Comparison of ENCODE assay signal across 10 mouse cellular contexts in the genomic region with DNA sequence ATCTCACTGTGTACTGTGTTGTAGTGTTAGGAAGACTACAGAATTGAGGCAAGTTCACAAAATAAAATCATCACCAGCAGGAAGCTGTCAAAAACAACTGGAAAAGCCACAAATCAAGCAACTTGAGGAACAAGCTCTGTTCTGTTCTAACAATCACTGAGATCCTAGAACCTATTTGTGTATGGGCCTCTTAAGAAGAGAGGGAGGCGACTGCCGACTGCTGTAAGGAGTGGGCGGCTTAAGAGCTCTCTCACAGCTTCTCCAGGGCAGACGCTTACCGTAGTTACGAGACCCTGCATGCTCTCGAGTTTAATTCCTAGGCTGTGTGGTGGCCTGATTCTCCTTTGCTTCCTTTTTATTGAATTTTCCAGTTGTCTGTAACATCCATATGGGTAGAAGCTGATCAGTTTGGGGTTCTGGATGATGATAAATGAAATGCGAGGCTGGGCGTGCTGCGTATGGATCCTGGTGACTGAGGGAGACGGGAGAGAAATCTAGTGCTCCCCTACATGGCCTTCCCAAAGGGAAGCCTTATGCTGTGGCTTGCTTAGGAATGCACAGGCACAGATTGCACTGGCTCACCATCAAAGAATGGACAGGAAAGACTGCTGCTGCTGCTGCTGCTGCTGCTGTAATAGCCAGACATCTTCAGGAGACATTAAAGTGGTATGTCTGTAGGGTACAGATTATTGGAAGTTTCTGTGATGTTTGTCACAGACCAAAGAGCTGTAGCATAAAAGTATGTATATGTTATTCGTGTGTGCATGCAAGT.
A peak's percentile ranks its signal among the peaks of the same experiment; 100 is the strongest.
DNase-seq lines count a peak whose midpoint lies in the region; ATAC-seq and TF ChIP-seq lines count a peak whose summit lies in the region.
"Had no signal": no experiment of that assay in that cellular context is flagged by ENCODE, and none has a peak within 500 bp of the region (broad histone marks: within the 10 kb centered on the region; RNA-seq: fewer than 3 reads in every experiment).

No protein-coding gene starts in this region.

- peak overlapping the region; percentile 6; the same call in 1 of the 2 replicates for H3K4me3 ChIP-seq in kidney, adult 2 months (ENCODE audit: insufficient read depth, low read depth, low read length)
- H3K4me3 ChIP-seq in midbrain, embryonic 15.5 days, result no peak overlapping the region
- H3K4me3 ChIP-seq in midbrain, embryonic 11.5 days (ENCODE audit: low read depth, low read length), result no peak overlapping the region
- no peak overlapping the region for H3K4me3 ChIP-seq in heart, embryonic 15.5 days
- H3K4me3 ChIP-seq in stomach, embryonic 16.5 days (replicated peaks; ENCODE audit: low read length), result peak overlapping the region; percentile 9

- 0 out of 2 replicates have a peak, but pooled peaks have one; percentile 25 for ATAC-seq in midbrain, embryonic 15.5 days (replicated peaks)
- ATAC-seq in midbrain, embryonic 11.5 days (ENCODE audit: low FRiP score), result no peak
- ATAC-seq in heart, embryonic 15.5 days (replicated peaks; ENCODE audit: insufficient number of reproducible peaks, insufficient read depth, low FRiP score, low read depth), result no peak
- ATAC-seq in stomach, embryonic 16.5 days (ENCODE audit: insufficient read depth, low FRiP score), result no peak; the same call in 1 of the 2 replicates
- ATAC-seq: liver, postnatal 0 days had no signal

- 45% methylated on average over 12 of the region's 12 CpGs for WGBS in kidney, adult 2 months
- WGBS in midbrain, embryonic 15.5 days, result 56% methylated on average over 12 of the region's 12 CpGs
- WGBS in midbrain, embryonic 11.5 days, result 69% methylated on average over 12 of the region's 12 CpGs
- 29% methylated on average over 12 of the region's 12 CpGs for WGBS in heart, embryonic 15.5 days
- 47% methylated on average over 12 of the region's 12 CpGs for WGBS in stomach, embryonic 16.5 days

- peaks cover 67% of the 10 kb centered on the region for H3K4me1 ChIP-seq in kidney, adult 2 months (ENCODE audit: control insufficient read depth, insufficient read depth, low read length)
- no peaks in the 10 kb centered on the region for H3K4me1 ChIP-seq in midbrain, embryonic 15.5 days
- H3K4me1 ChIP-seq in midbrain, embryonic 11.5 days (ENCODE audit: control insufficient read depth, insufficient read depth, low read length), result no peaks in the 10 kb centered on the region
- H3K4me1 ChIP-seq in heart, embryonic 15.5 days (replicated peaks), result peaks cover 88% of the 10 kb centered on the region
- peaks cover 71% of the 10 kb centered on the region for H3K4me1 ChIP-seq in stomach, embryonic 16.5 days (ENCODE audit: control insufficient read depth, insufficient read depth, low read length)

- no peaks in the 10 kb centered on the region for H3K9me3 ChIP-seq in midbrain, embryonic 15.5 days
- no peaks in the 10 kb centered on the region for H3K9me3 ChIP-seq in midbrain, embryonic 11.5 days (ENCODE audit: control insufficient read depth, low read length)
- no peaks in the 10 kb centered on the region for H3K9me3 ChIP-seq in heart, embryonic 15.5 days (replicated peaks)
- no peaks in the 10 kb centered on the region for H3K9me3 ChIP-seq in stomach, embryonic 16.5 days (replicated peaks; ENCODE audit: control insufficient read depth, low read length)
- H3K9me3 ChIP-seq: G1E had no signal

- no peaks in the 10 kb centered on the region for H3K27me3 ChIP-seq in kidney, adult 2 months (replicated peaks; ENCODE audit: control insufficient read depth, insufficient read depth, low read length)
- no peaks in the 10 kb centered on the region for H3K27me3 ChIP-seq in midbrain, embryonic 15.5 days (replicated peaks)
- H3K27me3 ChIP-seq in midbrain, embryonic 11.5 days (ENCODE audit: control insufficient read depth, insufficient read depth, low read length), result no peaks in the 10 kb centered on the region
- H3K27me3 ChIP-seq in heart, embryonic 15.5 days, result no peaks in the 10 kb centered on the region
- no peaks in the 10 kb centered on the region for H3K27me3 ChIP-seq in stomach, embryonic 16.5 days (ENCODE audit: control insufficient read depth, insufficient read depth, low read length)

- H3K36me3 ChIP-seq in kidney, adult 2 months (ENCODE audit: control insufficient read depth, insufficient read depth, low read length), result no peaks in the 10 kb centered on the region; the same call in 1 of the 2 replicates
- H3K36me3 ChIP-seq in midbrain, embryonic 15.5 days (replicated peaks), result no peaks in the 10 kb centered on the region
- no peaks in the 10 kb centered on the region for H3K36me3 ChIP-seq in midbrain, embryonic 11.5 days (ENCODE audit: control insufficient read depth, insufficient read depth, low read length)
- no peaks in the 10 kb centered on the region for H3K36me3 ChIP-seq in heart, embryonic 15.5 days
- H3K36me3 ChIP-seq in stomach, embryonic 16.5 days (ENCODE audit: control insufficient read depth, insufficient read depth, low read length), result 0 out of 2 replicates have a peak, but pooled peaks cover 3% of the 10 kb centered on the region

- H3K9ac ChIP-seq in midbrain, embryonic 15.5 days, result no peak overlapping the region
- no peak overlapping the region for H3K9ac ChIP-seq in midbrain, embryonic 11.5 days (ENCODE audit: low read length)
- no peak overlapping the region for H3K9ac ChIP-seq in heart, embryonic 15.5 days
- H3K9ac ChIP-seq in stomach, embryonic 16.5 days (ENCODE audit: low read length), result peak overlapping the region; percentile 52
- H3K9ac ChIP-seq: liver, postnatal 0 days had no signal

- no peak overlapping the region for H3K4me2 ChIP-seq in midbrain, embryonic 15.5 days
- H3K4me2 ChIP-seq in midbrain, embryonic 11.5 days, result no peak overlapping the region
- peak overlapping the region; percentile 37 for H3K4me2 ChIP-seq in heart, embryonic 15.5 days
- H3K4me2 ChIP-seq in stomach, embryonic 16.5 days (ENCODE audit: low read depth, low read length), result peak overlapping the region; percentile 16; the same call in 1 of the 2 replicates

- DNase-seq in kidney, adult 2 months, result peak; percentile 60
- no peak for DNase-seq in kidney, postnatal 14 days
- DNase-seq in midbrain, embryonic 11.5 days (ENCODE audit: low spot score, missing footprints), result no peak
- no peak for DNase-seq in right cerebral cortex, postnatal 14 days
- no peak for DNase-seq in natural killer cell, adult 2 months (ENCODE audit: low spot score in 2 of 2)
- DNase-seq: liver, postnatal 0 days had no signal

- TF ChIP-seq POLR2A in kidney, adult 2 months (IDR thresholded peaks at IDR 0.05; ENCODE audit: low read depth, low read length), result no peak

- no peak for TF ChIP-seq CTCF in kidney, adult 2 months (conservative IDR thresholded peaks at IDR 0.05; ENCODE audit: insufficient read depth, insufficient read length, low read depth, low read length)

- peak overlapping the region; percentile 72 for H3K27ac ChIP-seq in kidney, adult 2 months (ENCODE audit: insufficient read depth, low read depth, low read length)
- no peak overlapping the region for H3K27ac ChIP-seq in midbrain, embryonic 15.5 days
- H3K27ac ChIP-seq in midbrain, embryonic 11.5 days (ENCODE audit: low read depth, low read length), result no peak overlapping the region
- H3K27ac ChIP-seq in heart, embryonic 15.5 days, result peak overlapping the region; percentile 80
- H3K27ac ChIP-seq in stomach, embryonic 16.5 days (ENCODE audit: low read length), result peak overlapping the region; percentile 69

Comparison
In these comparisons a context has a peak if more than half of its experiments do, and no peak if none do; other contexts are left out.
1. H3K27ac ChIP-seq: peak in kidney, adult 2 months (single experiment), heart, embryonic 15.5 days (single experiment) and stomach, embryonic 16.5 days (single experiment); none in midbrain, embryonic 15.5 days (single experiment) and midbrain, embryonic 11.5 days (single experiment).
2. H3K4me3 ChIP-seq: peak in kidney, adult 2 months (single experiment) and stomach, embryonic 16.5 days (single experiment); none in midbrain, embryonic 15.5 days (single experiment), midbrain, embryonic 11.5 days (single experiment) and heart, embryonic 15.5 days (single experiment).
3. H3K4me2 ChIP-seq: peak in heart, embryonic 15.5 days (single experiment) and stomach, embryonic 16.5 days (single experiment); none in midbrain, embryonic 15.5 days (single experiment) and midbrain, embryonic 11.5 days (single experiment).